Mouse (Mus musculus) ES-Bruce4 (cell line): ENCODE measurements at regions not wholly inside any gene's neighbourhood (a gene's known extent, or its start where the extent isn't known, plus 50 kb on each side); places are given as distances from the start of the nearest gene placed in this dataset.

ENCODE experiments used
- H3K27ac ChIP-seq: 2 replicates; pipeline ENCODE4 v1.5.1; 2012; ENCODE audit warnings: low read length, inconsistent platforms; ENCODE audit not compliant: insufficient read depth
- H3K27me3 ChIP-seq: 2 replicates; pipeline ENCODE4 v1.6.1; 2012; ENCODE audit warnings: mild to moderate bottlenecking, low read length, inconsistent platforms; ENCODE audit not compliant: control insufficient read depth, poor library complexity, insufficient read depth, severe bottlenecking
- H3K36me3 ChIP-seq: 2 replicates; pipeline ENCODE4 v1.6.1; 2012; ENCODE audit warnings: inconsistent platforms, mild to moderate bottlenecking, low read length, moderate library complexity; ENCODE audit not compliant: control insufficient read depth, poor library complexity, insufficient read depth, severe bottlenecking
- H3K4me1 ChIP-seq: one replicate; pipeline ENCODE4 v1.8.1; 2011; ENCODE audit warnings: low read length; ENCODE audit not compliant: control insufficient read depth, insufficient read depth
- H3K4me3 ChIP-seq: 2 replicates; pipeline ENCODE4 v1.5.1; 2011; ENCODE audit warnings: low read depth, mild to moderate bottlenecking, low read length
- H3K9ac ChIP-seq: 2 replicates; pipeline ENCODE4 v1.6.1; 2012; ENCODE audit warnings: low read depth, mild to moderate bottlenecking, inconsistent platforms; ENCODE audit not compliant: poor library complexity, severe bottlenecking
- H3K9me3 ChIP-seq: replicated peaks from 2 replicates; pipeline ENCODE4 v1.6.1; 2012; ENCODE audit warnings: mild to moderate bottlenecking, low read length, inconsistent platforms; ENCODE audit not compliant: control insufficient read depth, poor library complexity, insufficient read depth, severe bottlenecking
- CTCF ChIP-seq: IDR thresholded peaks from one replicate; pipeline ENCODE4 v1.8.1; 2011; ENCODE audit warnings: low read depth, low read length
- EP300 ChIP-seq: IDR thresholded peaks from 2 replicates; pipeline ENCODE4 v1.6.1; 2011; ENCODE audit warnings: low read depth, low read length; ENCODE audit not compliant: insufficient read depth
- POLR2A ChIP-seq: IDR thresholded peaks from one replicate; pipeline ENCODE4 v1.8.1; 2011; ENCODE audit warnings: low read length; ENCODE audit not compliant: insufficient read depth

GRCm38 (mm10) chr12:54126306-54126705 lies 77.4 kb downstream of the Egln3 start:
- peaks cover 7% of the 10 kb centered on the region; the same call in 1 of the 2 replicates for H3K9me3 ChIP-seq
- no peak overlapping the region for H3K4me3 ChIP-seq
- no peaks in the 10 kb centered on the region for H3K36me3 ChIP-seq
- H3K4me1 ChIP-seq, result peaks cover 2% of the 10 kb centered on the region
- TF ChIP-seq POLR2A, result no peak
- TF ChIP-seq EP300, result peak; percentile 73; the same call in 1 of the 2 replicates
- no peak for TF ChIP-seq CTCF
- peak overlapping the region; percentile 93 for H3K27ac ChIP-seq
- H3K27me3 ChIP-seq, result no peaks in the 10 kb centered on the region; the same call in 1 of the 2 replicates
- peak overlapping the region; percentile 70 for H3K9ac ChIP-seq
